Mouse (Mus musculus) erythroblast, embryonic 14.5 days (primary cell): ENCODE results near the gene Bmp8a.

ENCODE experiments used
- GATA1 ChIP-seq: IDR thresholded peaks from 2 replicates; pipeline ENCODE4 v1.6.1; 2012; ENCODE audit warnings: low read length, inconsistent platforms, mixed read lengths
- TAL1 ChIP-seq: IDR thresholded peaks from 3 replicates; pipeline ENCODE4 v1.6.1; 2012; ENCODE audit warnings: low read length, inconsistent platforms, mixed read lengths

DNA sequence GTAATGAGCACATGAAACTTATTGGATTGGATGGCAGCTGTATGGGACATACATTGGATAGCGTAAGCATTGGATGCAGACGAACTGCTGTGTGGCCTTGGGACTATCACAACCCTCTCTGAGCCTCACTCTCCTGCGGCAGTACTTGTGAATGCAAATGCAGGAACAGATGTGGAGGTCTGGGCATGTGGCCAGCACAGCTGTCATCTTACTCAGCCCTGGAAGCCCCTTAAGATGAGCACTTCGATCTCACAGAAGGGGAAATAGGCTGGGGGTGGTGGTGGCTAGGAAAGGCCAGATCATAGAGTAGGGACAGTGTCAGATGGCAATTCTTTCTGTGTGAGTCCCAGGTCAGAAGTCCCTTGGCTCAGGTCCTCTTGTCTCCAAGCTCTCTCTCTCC lies 5.4 kb downstream of the Bmp8a start:
- TF ChIP-seq GATA1 = no peak
- no peak for TF ChIP-seq TAL1
